Mouse (Mus musculus): ENCODE measurements around the gene Golt1a.

GRCm38 (mm10) chr1:133364890-133365289, 55.3 kb downstream of the Golt1a start:
- TF ChIP-seq CTCF (IDR thresholded peaks at IDR 0.05; ENCODE audit: borderline replicate concordance, extremely low read depth, insufficient read depth, insufficient read length) = no peak
- TF ChIP-seq POLR2A (IDR thresholded peaks at IDR 0.05; ENCODE audit: borderline replicate concordance, extremely low read depth, insufficient read depth, insufficient read length, poor library complexity, severe bottlenecking) = no peak
